ENCODE assay signal across 9 mouse cellular contexts in the genomic region with DNA sequence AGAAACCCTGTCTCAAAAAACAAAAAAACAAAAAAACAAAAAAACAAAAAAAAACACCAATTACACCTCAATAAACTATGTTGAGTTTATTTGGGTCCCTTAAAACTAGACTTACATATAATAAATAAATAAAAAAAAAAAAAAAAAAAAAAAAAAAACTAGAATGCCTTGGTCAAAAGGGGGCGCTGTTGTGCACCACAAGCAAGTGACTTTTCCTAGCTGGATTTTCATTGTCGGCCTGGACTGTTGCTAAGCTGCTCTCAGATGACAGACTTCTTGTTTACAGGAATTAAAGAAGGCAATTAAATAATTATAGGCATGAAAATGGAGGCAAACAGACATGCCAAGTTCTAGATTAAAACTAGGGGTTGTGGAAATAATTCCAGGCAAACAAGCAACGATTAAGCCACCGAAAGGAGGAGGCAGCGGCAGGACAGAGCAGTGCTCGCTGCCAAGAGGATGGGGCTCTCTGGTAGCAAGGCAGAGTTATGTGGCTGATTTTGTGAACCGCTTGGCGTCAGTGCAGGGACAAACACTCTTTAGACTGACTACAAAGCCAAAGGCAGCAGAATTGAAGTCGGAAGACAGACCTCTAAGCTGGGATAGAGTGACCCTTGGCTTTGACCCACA. TPM values are rescaled to one million over a fixed set of nuclear protein-coding genes. Genes with fewer than 3 reads are reported as not detected.
A peak's percentile ranks its signal among the peaks of the same experiment; 100 is the strongest.
DNase-seq lines count a peak whose midpoint lies in the region; ATAC-seq and TF ChIP-seq lines count a peak whose summit lies in the region.
"Had no signal": no experiment of that assay in that cellular context is flagged by ENCODE, and none has a peak within 500 bp of the region (broad histone marks: within the 10 kb centered on the region; RNA-seq: fewer than 3 reads in every experiment).

No protein-coding gene starts in this region.

- no peak overlapping the region for H3K4me3 ChIP-seq in midbrain, embryonic 16.5 days (ENCODE audit: low read depth, low read length)
- H3K4me3 ChIP-seq in midbrain, embryonic 10.5 days: no peak overlapping the region
- H3K4me3 ChIP-seq in bone marrow macrophage, adult 2 months (ENCODE audit: insufficient read depth, low read length): no peak overlapping the region
- no peak overlapping the region for H3K4me3 ChIP-seq in heart, postnatal 0 days (ENCODE audit: low read depth, low read length)
- H3K4me3 ChIP-seq: limb, embryonic 15.5 days had no signal

- H3K9me3 ChIP-seq in midbrain, embryonic 16.5 days (replicated peaks; ENCODE audit: control insufficient read depth, low read length, poor library complexity, severe bottlenecking): no peaks in the 10 kb centered on the region
- no peaks in the 10 kb centered on the region for H3K9me3 ChIP-seq in midbrain, embryonic 10.5 days (replicated peaks)
- no peaks in the 10 kb centered on the region for H3K9me3 ChIP-seq in heart, postnatal 0 days (replicated peaks; ENCODE audit: control insufficient read depth, low read length)
- H3K9me3 ChIP-seq: limb, embryonic 15.5 days had no signal

- H3K27me3 ChIP-seq in midbrain, embryonic 16.5 days (ENCODE audit: control insufficient read depth, insufficient read depth, low read depth, low read length): no peaks in the 10 kb centered on the region
- no peaks in the 10 kb centered on the region for H3K27me3 ChIP-seq in midbrain, embryonic 10.5 days (ENCODE audit: low read depth, poor library complexity, severe bottlenecking)
- no peaks in the 10 kb centered on the region for H3K27me3 ChIP-seq in heart, postnatal 0 days (ENCODE audit: control insufficient read depth, insufficient read depth, low read length)
- H3K27me3 ChIP-seq: limb, embryonic 15.5 days had no signal

- no peak for ATAC-seq in midbrain, embryonic 16.5 days
- ATAC-seq in heart, postnatal 0 days (ENCODE audit: insufficient read depth, low read depth): no peak
- no peak for ATAC-seq in megakaryocyte, adult 5-6 weeks (ENCODE audit: poor library complexity, severe bottlenecking)

- peak overlapping the region; percentile 18; the same call in 1 of the 2 replicates for H3K27ac ChIP-seq in midbrain, embryonic 16.5 days (ENCODE audit: low read length)
- no peak overlapping the region for H3K27ac ChIP-seq in midbrain, embryonic 10.5 days (replicated peaks)
- no peak overlapping the region for H3K27ac ChIP-seq in bone marrow macrophage, adult 2 months (ENCODE audit: insufficient read depth, low read depth, low read length)
- no peak overlapping the region for H3K27ac ChIP-seq in heart, postnatal 0 days (ENCODE audit: low read depth)
- H3K27ac ChIP-seq: limb, embryonic 15.5 days had no signal

- DNase-seq in gastrocnemius, postnatal 10 days: peak; percentile 52
- DNase-seq in gastrocnemius, postnatal 36 days: no peak
- DNase-seq in midbrain, embryonic 10.5 days (ENCODE audit: low spot score): no peak
- peak; percentile 65 for DNase-seq in heart, postnatal 0 days (ENCODE audit: low spot score)
- peak; percentile 66 for DNase-seq in naive thymus-derived CD4-positive, alpha-beta T cell, adult 2 months (ENCODE audit: low read depth)

- H3K4me2 ChIP-seq in midbrain, embryonic 16.5 days (ENCODE audit: low read length): no peak overlapping the region
- no peak overlapping the region for H3K4me2 ChIP-seq in heart, postnatal 0 days (ENCODE audit: low read depth, low read length)
- H3K4me2 ChIP-seq: limb, embryonic 15.5 days had no signal

- H3K36me3 ChIP-seq in midbrain, embryonic 16.5 days (ENCODE audit: control insufficient read depth, insufficient read depth, low read length): no peaks in the 10 kb centered on the region
- no peaks in the 10 kb centered on the region for H3K36me3 ChIP-seq in midbrain, embryonic 10.5 days
- H3K36me3 ChIP-seq in heart, postnatal 0 days (replicated peaks; ENCODE audit: control insufficient read depth, insufficient read depth, low read length): no peaks in the 10 kb centered on the region
- H3K36me3 ChIP-seq: limb, embryonic 15.5 days had no signal

- 38% methylated on average over 9 of the region's 9 CpGs for WGBS in midbrain, embryonic 16.5 days
- 50% methylated on average over 9 of the region's 9 CpGs for WGBS in midbrain, embryonic 10.5 days
- 46% methylated on average over 9 of the region's 9 CpGs for WGBS in heart, postnatal 0 days

- no peak for TF ChIP-seq POLR2A in bone marrow macrophage, adult 2 months (IDR thresholded peaks at IDR 0.05; ENCODE audit: borderline replicate concordance, low read depth, low read length)

- no peaks in the 10 kb centered on the region for H3K4me1 ChIP-seq in midbrain, embryonic 16.5 days (ENCODE audit: control insufficient read depth, insufficient read depth, low read length)
- H3K4me1 ChIP-seq in midbrain, embryonic 10.5 days: peaks cover 6% of the 10 kb centered on the region
- H3K4me1 ChIP-seq in bone marrow macrophage, adult 2 months (ENCODE audit: control insufficient read depth, insufficient read depth, low read length): peaks cover 16% of the 10 kb centered on the region
- H3K4me1 ChIP-seq in heart, postnatal 0 days (ENCODE audit: control insufficient read depth, insufficient read depth): 0 out of 2 replicates have a peak, but pooled peaks cover 4% of the 10 kb centered on the region
- H3K4me1 ChIP-seq: limb, embryonic 15.5 days had no signal

- no peak for TF ChIP-seq EP300 in heart, postnatal 0 days (IDR thresholded peaks at IDR 0.05; ENCODE audit: low read depth)

- intact Hi-C loops in gastrocnemius, postnatal 36 days (cut with DNase I): no loop called here

- no peak overlapping the region for H3K9ac ChIP-seq in midbrain, embryonic 16.5 days (ENCODE audit: low read depth, low read length)
- H3K9ac ChIP-seq in heart, postnatal 0 days (replicated peaks; ENCODE audit: low read depth, low read length): no peak overlapping the region
- H3K9ac ChIP-seq: limb, embryonic 15.5 days had no signal

- 0 out of 2 replicates have a peak, but pooled peaks have one; percentile 6 for TF ChIP-seq CTCF in bone marrow macrophage, adult 2 months (IDR thresholded peaks at IDR 0.05; ENCODE audit: low read depth, low read length)
- peak; percentile 60 for TF ChIP-seq CTCF in heart, postnatal 0 days (IDR thresholded peaks at IDR 0.05; ENCODE audit: low read depth)

RNA-seq across cellular contexts. Expression of a gene that starts 31.6 kb away (rescaled TPM):
- total RNA-seq in gastrocnemius, postnatal 10 days (2021): 100 to 1,000 TPM; 137 to 142 TPM
- 10 to 100 TPM; 89.1 to 95.6 TPM for total RNA-seq in gastrocnemius, postnatal 36 days (2021)
- 439 and 482 TPM in 2 replicates for polyA plus RNA-seq in midbrain, embryonic 16.5 days (2015; fragmentation: Nextera tagmentation; extraction: Ambion mirVana)
- 275 and 277 TPM in 2 replicates for polyA plus RNA-seq in midbrain, embryonic 10.5 days (2016; fragmentation: Nextera tagmentation; extraction: Ambion mirVana)
- polyA plus RNA-seq in bone marrow macrophage, adult 2 months (2012; ENCODE audit: insufficient read depth, insufficient read length, missing spikeins): 349 and 394 TPM in 2 replicates
- total RNA-seq in heart, postnatal 0 days (2014; rRNA removed; ENCODE audit: low replicate concordance): 101 and 180 TPM in 2 replicates
- polyA plus RNA-seq in heart, postnatal 0 days (2015; fragmentation: Nextera tagmentation; extraction: Ambion mirVana): 424 and 438 TPM in 2 replicates
- total RNA-seq in megakaryocyte, adult 5-6 weeks (2015): 249 and 281 TPM in 2 replicates
- 144 and 161 TPM in 2 replicates for total RNA-seq in megakaryocyte, adult 5-6 weeks (2017)

RNA-seq across cellular contexts. Expression of a gene that starts 42.0 kb away (rescaled TPM):
- 10 to 100 TPM in 1 of 2 experiments, 1 to 10 TPM in 1; 7.7 to 13.1 TPM for total RNA-seq in gastrocnemius, postnatal 10 days (2021)
- total RNA-seq in gastrocnemius, postnatal 36 days (2021): 1 to 10 TPM; 2.6 to 3.5 TPM
- 9.6 and 10.2 TPM in 2 replicates for polyA plus RNA-seq in midbrain, embryonic 16.5 days (2015; fragmentation: Nextera tagmentation; extraction: Ambion mirVana)
- 6.7 and 8.1 TPM in 2 replicates for polyA plus RNA-seq in midbrain, embryonic 10.5 days (2016; fragmentation: Nextera tagmentation; extraction: Ambion mirVana)
- polyA plus RNA-seq in bone marrow macrophage, adult 2 months (2012; ENCODE audit: insufficient read depth, insufficient read length, missing spikeins): 14.9 and 18.3 TPM in 2 replicates
- total RNA-seq in heart, postnatal 0 days (2014; rRNA removed; ENCODE audit: low replicate concordance): 7.0 and 9.9 TPM in 2 replicates
- polyA plus RNA-seq in heart, postnatal 0 days (2015; fragmentation: Nextera tagmentation; extraction: Ambion mirVana): 2.6 and 3.1 TPM in 2 replicates
- 48.2 and 50.2 TPM in 2 replicates for total RNA-seq in megakaryocyte, adult 5-6 weeks (2015)
- 33.3 and 47.0 TPM in 2 replicates for total RNA-seq in megakaryocyte, adult 5-6 weeks (2017)

Comparison
In these comparisons a context has a peak if more than half of its experiments do, and no peak if none do; other contexts are left out.
1. DNase-seq: peak in gastrocnemius, postnatal 10 days (single experiment), heart, postnatal 0 days (single experiment) and naive thymus-derived CD4-positive, alpha-beta T cell, adult 2 months (single experiment); none in gastrocnemius, postnatal 36 days (0 of 2) and midbrain, embryonic 10.5 days (single experiment).